Mouse (Mus musculus) heart, postnatal 14 days (tissue): ENCODE measurements around the gene Hikeshi. TPM values are rescaled to one million over a fixed set of nuclear protein-coding genes. Genes with fewer than 3 reads are reported as not detected.

Experiments
- DNase-seq, 2 experiments: peaks; one replicate each; pipeline ENCODE4 v3.0.0; 2021 to 2022
- intact Hi-C: fragments of 180-260 bp; cut with DNase I; formaldehyde crosslinking; loops from one replicate; pipeline ENCODE4 v1.15.1; 2025
- long read RNA-seq, 2 experiments: library from polyadenylated mRNA; stranded (forward); transcript quantifications; one replicate each; pipeline ENCODE4 v2.0.0; 2021
- total RNA-seq, 2 experiments: library from RNA; stranded (reverse); gene quantifications; 2 replicates each; pipeline ENCODE4 v1.2.3; 2021

The Hikeshi gene
- 10 to 100 TPM; 52.0 to 61.7 TPM for total RNA-seq
- long read RNA-seq, experiment 1, transcript Hikeshi-206 (5 exons, 2,224 nt) = major isoform, 37 of 43 reads
- long read RNA-seq, experiment 1, partial matches to known transcripts = 0 of 43 reads
- long read RNA-seq, experiment 1, other reads (novel, unspliced or antisense) = 2 of 43 reads
- long read RNA-seq, experiment 2, transcript Hikeshi-206 (5 exons, 2,224 nt) = major isoform, 26 of 37 reads
- long read RNA-seq, experiment 2, partial matches to known transcripts = 2 of 37 reads
- long read RNA-seq, experiment 2, other reads (novel, unspliced or antisense) = 1 of 37 reads

- peak; percentile 87 to 95 for DNase-seq
- intact Hi-C loops = loop anchor here (2.0 kb wide), 1 partner anchor 40 kb away; the partner anchor contains the start of gene Eed
These were observed at the start of gene Hikeshi for GRCm38 (mm10) chr7:89940571-89941463. TSS of gene Hikeshi (minus strand) at chr7:89941204.

DNA sequence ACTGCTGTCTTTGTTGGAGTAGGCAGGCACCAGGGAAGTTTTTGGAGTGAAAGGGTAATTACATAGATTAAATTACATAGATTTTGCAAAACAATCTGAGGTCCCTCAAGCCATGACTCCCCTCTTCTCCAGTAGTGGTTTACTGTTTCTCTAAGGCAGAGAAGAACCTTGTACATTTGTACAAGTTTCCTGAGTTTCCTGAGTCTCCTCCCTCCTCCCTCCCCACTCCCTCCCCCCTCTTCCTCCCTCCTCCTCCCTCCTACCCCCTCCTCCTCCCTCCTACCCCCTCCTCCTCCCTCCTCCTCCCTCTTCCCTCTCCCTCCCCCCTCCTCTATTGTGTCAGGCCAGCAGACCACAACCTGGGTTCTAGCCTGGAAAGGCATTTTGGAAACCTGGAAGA, 43.4 kb upstream of the Hikeshi start:
- DNase-seq = no peak
- intact Hi-C loops = no loop called here

GRCm38 (mm10) chr7:89983441-89983840, 42.4 kb upstream of the Hikeshi start:
- DNase-seq = no peak
- intact Hi-C loops = no loop called here

GRCm38 (mm10) chr7:89981557-89981956, 40.6 kb upstream of the Hikeshi start:
- intact Hi-C loops = loop anchor here (2.0 kb wide), 1 partner anchor 41 kb away; the partner anchor contains the start of gene Hikeshi
- DNase-seq = no peak

DNA sequence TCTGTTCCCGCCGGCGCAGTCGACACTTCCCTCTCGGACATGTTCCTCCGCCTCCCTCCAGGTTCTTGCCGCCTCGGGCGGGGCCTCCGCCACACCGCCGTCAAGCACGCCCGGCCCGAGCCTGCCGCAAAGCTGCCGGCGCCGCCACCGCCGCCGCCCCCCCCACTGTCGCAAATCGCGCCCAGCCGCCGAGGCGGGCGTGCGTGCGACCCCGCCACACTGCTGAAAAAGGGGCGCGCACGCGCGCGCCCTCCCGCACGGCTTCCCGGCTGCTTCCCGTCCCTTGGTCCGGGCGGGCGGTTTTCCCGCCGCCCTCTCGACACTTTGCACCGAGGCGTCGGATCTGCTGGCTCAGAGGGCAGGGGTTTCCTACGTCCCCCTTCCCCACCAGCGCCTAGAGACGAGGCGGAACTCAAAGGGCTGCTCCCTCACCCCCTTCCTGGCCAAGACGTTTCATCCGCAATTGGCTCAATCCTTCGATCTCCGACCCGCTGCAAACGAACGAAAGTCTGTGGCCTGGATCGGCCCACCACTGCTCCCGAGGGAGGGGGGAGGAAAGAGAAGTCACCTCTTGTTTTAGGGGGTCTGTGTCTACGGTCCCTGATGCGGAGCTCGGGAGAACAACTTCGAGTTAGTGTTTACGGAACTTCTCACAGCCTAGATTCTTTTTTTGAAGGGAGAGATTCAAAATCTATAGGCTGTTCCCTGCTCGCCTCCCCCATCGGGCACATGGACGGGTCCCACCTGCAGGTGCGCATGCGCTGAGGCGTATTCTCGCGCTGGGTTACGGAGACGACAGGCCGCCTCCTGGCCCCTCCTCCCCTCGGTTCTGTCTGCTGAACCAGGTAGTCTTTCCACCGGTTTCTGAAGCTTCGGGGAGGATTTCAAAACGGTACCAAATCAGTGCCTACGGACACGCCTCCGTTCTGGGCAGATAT, 39.8 kb upstream of the Hikeshi start, which contains the start of gene Eed:
TSS of gene Eed (minus strand) at position 499 of the 938 bp plus-strand sequence.
- peak; percentile 96 for DNase-seq
- intact Hi-C loops = loop anchor here (2.0 kb wide), 1 partner anchor 40 kb away; the partner anchor contains the start of gene Hikeshi

- no peak for DNase-seq
- intact Hi-C loops = loop anchor here (2.0 kb wide), 1 partner anchor 39 kb away; the partner anchor contains the start of gene Hikeshi
These were observed 39.1 kb upstream of the Hikeshi start for GRCm38 (mm10) chr7:89980133-89980484.

- intact Hi-C loops = loop anchor here (2.0 kb wide), 1 partner anchor 39 kb away; the partner anchor contains the start of gene Hikeshi
- DNase-seq = peak in 1 of 2 experiments; percentile 4
These were observed 38.6 kb upstream of the Hikeshi start for GRCm38 (mm10) chr7:89979432-89980130.

DNA sequence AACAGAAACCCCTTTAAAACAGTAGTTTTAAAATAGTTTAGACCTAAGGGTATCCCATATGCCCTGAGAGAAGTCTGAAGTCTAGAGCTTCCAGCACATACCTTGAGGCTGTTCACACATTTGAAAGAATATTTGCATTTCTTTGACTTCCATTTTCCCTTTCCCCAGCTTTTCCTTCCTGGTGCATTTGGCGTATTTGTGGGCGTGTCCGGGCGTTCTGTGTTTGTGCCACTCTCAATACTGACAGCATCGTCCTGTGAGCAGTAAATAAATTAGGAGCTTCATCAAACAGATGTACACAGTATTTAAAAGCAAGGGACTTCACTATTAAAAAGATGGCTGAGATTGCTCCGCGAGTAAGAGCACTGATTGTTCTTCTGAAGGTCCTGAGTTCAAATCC, 35.8 kb upstream of the Hikeshi start:
- intact Hi-C loops = no loop called here

GRCm38 (mm10) chr7:89975571-89975970, 34.6 kb upstream of the Hikeshi start:
- no peak for DNase-seq
- intact Hi-C loops = no loop called here

More for the DNA sequence above, 35.8 kb upstream of the Hikeshi start:
- DNase-seq = no peak

DNA sequence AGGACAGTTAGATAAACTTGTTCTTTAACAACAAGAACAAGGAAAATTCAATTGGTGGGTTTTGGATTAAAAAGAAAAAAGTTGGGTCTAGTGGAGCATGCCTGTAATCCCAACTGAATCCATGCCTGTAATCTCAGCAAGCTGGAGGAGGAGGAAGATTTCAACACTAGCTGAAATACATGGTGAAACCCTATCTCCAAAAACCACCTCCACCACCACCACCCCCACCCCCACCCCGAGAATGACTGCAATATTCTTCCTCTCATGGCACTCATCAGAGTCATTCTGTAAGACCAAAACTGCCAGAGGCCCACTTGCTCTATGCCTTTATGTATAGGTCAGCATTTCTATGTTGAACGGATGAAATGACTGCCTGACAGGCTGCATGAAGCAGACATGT, 26.2 kb upstream of the Hikeshi start:
- intact Hi-C loops = no loop called here
- DNase-seq = no peak

DNA sequence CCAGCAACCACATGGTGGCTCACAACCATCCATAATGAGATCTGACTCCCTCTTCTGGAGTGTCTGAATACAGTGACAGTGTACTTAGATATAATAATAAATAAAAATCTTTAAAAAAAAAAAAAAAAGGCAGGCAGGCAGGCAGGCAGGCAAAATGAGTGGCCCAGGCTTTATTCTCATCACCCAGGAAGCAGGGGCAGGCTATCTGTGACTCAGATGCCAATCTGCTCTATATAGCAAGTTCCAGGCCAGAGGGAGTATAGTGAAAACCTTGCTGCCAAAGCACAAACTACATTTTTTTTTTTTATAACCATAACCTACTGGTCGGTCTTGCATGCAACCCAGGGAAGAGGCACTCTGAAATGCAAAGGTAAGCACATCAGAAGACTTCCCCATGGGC, 25.8 kb upstream of the Hikeshi start:
- intact Hi-C loops = no loop called here
- no peak for DNase-seq

DNA sequence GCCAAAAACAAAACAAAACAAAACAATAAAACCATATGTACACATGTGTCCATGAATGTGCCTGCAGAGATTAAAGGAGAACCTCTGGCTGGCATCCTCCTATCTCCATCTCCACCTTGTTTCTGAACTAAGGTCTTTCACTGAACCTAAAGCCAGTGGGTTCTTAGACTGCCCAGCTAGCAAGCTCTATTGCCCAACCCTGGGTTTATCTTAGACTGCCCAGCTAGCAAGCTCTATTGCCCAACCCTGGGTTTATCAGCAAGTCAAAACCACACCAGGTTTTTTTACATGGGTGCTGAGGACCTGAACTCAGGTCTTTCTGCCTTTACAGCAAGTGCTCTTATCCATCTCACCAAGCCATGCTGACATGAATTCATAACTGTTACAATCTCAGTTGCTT, 22.1 kb upstream of the Hikeshi start:
- intact Hi-C loops = no loop called here

DNA sequence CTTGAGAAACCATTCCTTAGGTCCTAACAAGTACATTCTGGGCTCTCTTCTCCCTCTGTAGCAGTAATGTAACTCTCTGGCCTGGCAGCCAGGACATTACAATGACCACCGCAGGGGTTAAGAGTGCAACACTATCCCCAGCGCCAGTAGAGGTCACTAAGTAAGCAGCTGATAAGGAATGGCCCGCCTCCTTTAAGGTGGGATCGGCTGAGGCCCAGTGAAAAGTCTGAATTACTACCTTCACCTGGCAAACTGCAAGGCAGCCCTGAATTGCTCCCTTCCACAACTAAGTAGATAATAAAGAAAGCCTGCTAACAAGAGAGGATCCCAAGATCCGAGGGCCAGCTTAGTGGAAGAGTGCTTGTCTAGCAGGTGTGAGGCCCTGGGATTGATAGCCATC, 16.3 kb upstream of the Hikeshi start:
- no peak for DNase-seq

More for the DNA sequence above, 22.1 kb upstream of the Hikeshi start:
- no peak for DNase-seq

DNA sequence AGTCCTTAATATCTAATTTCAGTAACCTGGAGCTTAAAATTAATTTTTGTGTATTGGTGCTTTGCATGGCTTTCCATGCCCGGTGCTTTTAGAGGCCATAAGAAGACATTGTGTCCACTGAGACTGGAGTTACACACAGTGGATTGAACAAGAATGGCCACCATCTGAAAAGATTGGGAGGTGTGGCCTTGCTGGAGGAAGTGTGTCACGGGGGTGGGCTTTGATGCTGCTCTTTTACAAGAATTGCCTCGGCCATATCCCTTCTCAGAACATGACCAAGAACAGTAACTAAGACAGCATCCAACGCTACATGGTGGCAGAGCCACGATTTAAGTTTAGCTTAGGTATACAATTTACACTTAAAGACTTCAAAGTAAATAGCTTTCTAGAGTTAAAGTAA, 13.3 kb upstream of the Hikeshi start:
- no peak for DNase-seq
- intact Hi-C loops = no loop called here

More for the DNA sequence above, 16.3 kb upstream of the Hikeshi start:
- intact Hi-C loops = no loop called here

GRCm38 (mm10) chr7:89949403-89949802, 8.4 kb upstream of the Hikeshi start:
- intact Hi-C loops = no loop called here
- DNase-seq = no peak

- peak; percentile 5 to 36 for DNase-seq
- intact Hi-C loops = no loop called here
These were observed 7.0 kb upstream of the Hikeshi start for GRCm38 (mm10) chr7:89948026-89948425.

GRCm38 (mm10) chr7:89939497-89940353, 1.3 kb downstream of the Hikeshi start:
- intact Hi-C loops = loop anchor here (2.0 kb wide), 1 partner anchor 41 kb away; the partner anchor contains the start of gene Eed
- DNase-seq = no peak

- DNase-seq = no peak
- intact Hi-C loops = no loop called here
These were observed 17.4 kb downstream of the Hikeshi start for GRCm38 (mm10) chr7:89923441-89924180.
